Mouse (Mus musculus): ENCODE measurements at regions not wholly inside any gene's neighbourhood (a gene's known extent, or its start where the extent isn't known, plus 50 kb on each side); places are given as distances from the start of the nearest gene placed in this dataset.

DNA sequence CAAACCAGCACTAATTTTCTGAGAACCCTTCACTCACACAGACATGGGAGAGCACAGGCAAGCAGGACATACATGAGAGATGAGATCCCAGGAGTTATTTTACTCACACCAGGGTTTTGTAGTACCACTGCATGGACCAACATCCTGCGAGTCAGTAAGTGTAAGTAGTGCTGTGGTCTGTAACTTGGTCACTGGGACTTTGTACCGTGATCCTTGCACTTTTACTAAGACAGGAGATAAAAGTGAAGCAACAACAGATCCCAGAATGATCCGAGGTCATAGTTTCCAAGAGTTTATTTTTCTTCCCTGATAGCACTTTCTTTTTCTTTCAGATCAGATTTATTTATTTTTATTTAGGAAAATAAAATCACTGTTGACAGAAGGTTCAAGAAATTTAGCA is 54.1 kb upstream of the Mtap start:
- no peak overlapping the region for H3K27ac ChIP-seq (ENCODE audit: insufficient read depth, low read depth, low read length)
- H3K27me3 ChIP-seq (replicated peaks; ENCODE audit: control insufficient read depth, insufficient read depth, low read length) = no peaks in the 10 kb centered on the region
- H3K4me1 ChIP-seq (ENCODE audit: control insufficient read depth, insufficient read depth, low read length) = no peaks in the 10 kb centered on the region
- no peak for DNase-seq
- TF ChIP-seq POLR2A (IDR thresholded peaks at IDR 0.05; ENCODE audit: low read depth, low read length) (no peak), CTCF (conservative IDR thresholded peaks at IDR 0.05; ENCODE audit: insufficient read depth, insufficient read length, low read depth, low read length) (no peak)
- WGBS = 59% methylated on average over 3 of the region's 3 CpGs
- no peak overlapping the region for H3K4me3 ChIP-seq (ENCODE audit: insufficient read depth, low read depth, low read length)
- H3K36me3 ChIP-seq (ENCODE audit: control insufficient read depth, insufficient read depth, low read length) = no peaks in the 10 kb centered on the region

DNA sequence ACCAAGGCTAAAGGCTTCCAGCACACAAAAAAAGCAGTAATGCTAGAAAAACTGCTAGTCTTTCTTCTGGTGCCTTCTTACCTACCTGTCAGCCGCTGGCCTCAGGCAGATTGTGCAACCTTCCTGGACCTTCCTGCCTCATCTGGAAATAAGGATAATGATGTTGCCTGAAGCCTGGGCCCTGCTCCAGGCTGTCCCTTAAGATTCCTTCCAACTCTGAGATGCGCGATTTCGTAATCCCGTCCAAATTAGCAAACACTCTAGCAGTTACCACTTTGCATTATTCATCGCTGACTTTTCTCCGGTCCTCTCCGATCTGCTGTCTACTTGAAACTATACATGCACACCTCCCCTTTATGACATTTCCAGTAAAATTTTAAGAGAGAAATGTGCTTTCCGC is 58.4 kb upstream of the Mtap start:
- no peaks in the 10 kb centered on the region for H3K36me3 ChIP-seq (ENCODE audit: control insufficient read depth, insufficient read depth, low read length)
- TF ChIP-seq CTCF (conservative IDR thresholded peaks at IDR 0.05; ENCODE audit: insufficient read depth, insufficient read length, low read depth, low read length) (no peak), POLR2A (IDR thresholded peaks at IDR 0.05; ENCODE audit: low read depth, low read length) (no peak)
- DNase-seq = no peak
- no peaks in the 10 kb centered on the region for H3K27me3 ChIP-seq (replicated peaks; ENCODE audit: control insufficient read depth, insufficient read depth, low read length)
- 89% methylated on average over 9 of the region's 9 CpGs for WGBS
- H3K4me1 ChIP-seq (ENCODE audit: control insufficient read depth, insufficient read depth, low read length) = no peaks in the 10 kb centered on the region
- H3K27ac ChIP-seq (ENCODE audit: insufficient read depth, low read depth, low read length) = no peak overlapping the region
- no peak overlapping the region for H3K4me3 ChIP-seq (ENCODE audit: insufficient read depth, low read depth, low read length)

- no peaks in the 10 kb centered on the region for H3K27me3 ChIP-seq (replicated peaks; ENCODE audit: control insufficient read depth, insufficient read depth, low read length)
- 55% methylated on average over 4 of the region's 4 CpGs for WGBS
These were observed 62.2 kb upstream of the Mtap start for GRCm38 (mm10) chr4:89074705-89075104.

GRCm38 (mm10) chr4:89070430-89070829 is 66.5 kb upstream of the Mtap start:
- H3K27ac ChIP-seq (ENCODE audit: insufficient read depth, low read depth, low read length) = no peak overlapping the region
- no peaks in the 10 kb centered on the region for H3K36me3 ChIP-seq (ENCODE audit: control insufficient read depth, insufficient read depth, low read length)
- no peak for DNase-seq
- H3K4me3 ChIP-seq (ENCODE audit: insufficient read depth, low read depth, low read length) = no peak overlapping the region
- TF ChIP-seq CTCF (conservative IDR thresholded peaks at IDR 0.05; ENCODE audit: insufficient read depth, insufficient read length, low read depth, low read length) (no peak), POLR2A (IDR thresholded peaks at IDR 0.05; ENCODE audit: low read depth, low read length) (no peak)
- no peaks in the 10 kb centered on the region for H3K27me3 ChIP-seq (replicated peaks; ENCODE audit: control insufficient read depth, insufficient read depth, low read length)
- H3K4me1 ChIP-seq (ENCODE audit: control insufficient read depth, insufficient read depth, low read length) = no peaks in the 10 kb centered on the region
- 78% methylated on average over 2 of the region's 2 CpGs for WGBS

More at GRCm38 (mm10) chr4:89074705-89075104, 62.2 kb upstream of the Mtap start:
- DNase-seq = no peak
- H3K4me3 ChIP-seq (ENCODE audit: insufficient read depth, low read depth, low read length) = no peak overlapping the region
- TF ChIP-seq CTCF (conservative IDR thresholded peaks at IDR 0.05; ENCODE audit: insufficient read depth, insufficient read length, low read depth, low read length) (no peak), POLR2A (IDR thresholded peaks at IDR 0.05; ENCODE audit: low read depth, low read length) (no peak)
- no peaks in the 10 kb centered on the region for H3K4me1 ChIP-seq (ENCODE audit: control insufficient read depth, insufficient read depth, low read length)
- no peaks in the 10 kb centered on the region for H3K36me3 ChIP-seq (ENCODE audit: control insufficient read depth, insufficient read depth, low read length)
- no peak overlapping the region for H3K27ac ChIP-seq (ENCODE audit: insufficient read depth, low read depth, low read length)

- TF ChIP-seq CTCF (conservative IDR thresholded peaks at IDR 0.05; ENCODE audit: insufficient read depth, insufficient read length, low read depth, low read length) = no peak
- no peak for TF ChIP-seq POLR2A (IDR thresholded peaks at IDR 0.05; ENCODE audit: low read depth, low read length)
- H3K27ac ChIP-seq (ENCODE audit: insufficient read depth, low read depth, low read length) = no peak overlapping the region
- H3K27me3 ChIP-seq (replicated peaks; ENCODE audit: control insufficient read depth, insufficient read depth, low read length) = no peaks in the 10 kb centered on the region
- 85% methylated on average over 7 of the region's 7 CpGs for WGBS
- H3K36me3 ChIP-seq (ENCODE audit: control insufficient read depth, insufficient read depth, low read length) = no peaks in the 10 kb centered on the region
- no peaks in the 10 kb centered on the region for H3K4me1 ChIP-seq (ENCODE audit: control insufficient read depth, insufficient read depth, low read length)
- no peak for DNase-seq
- no peak overlapping the region for H3K4me3 ChIP-seq (ENCODE audit: insufficient read depth, low read depth, low read length)
These were observed 72.5 kb upstream of the Mtap start for GRCm38 (mm10) chr4:89064401-89064800.

GRCm38 (mm10) chr4:89062384-89062783 is 74.5 kb upstream of the Mtap start:
- no peaks in the 10 kb centered on the region for H3K36me3 ChIP-seq (ENCODE audit: control insufficient read depth, insufficient read depth, low read length)
- no peaks in the 10 kb centered on the region for H3K27me3 ChIP-seq (replicated peaks; ENCODE audit: control insufficient read depth, insufficient read depth, low read length)
- WGBS = 75% methylated on average over 1 of the region's 1 CpGs
- H3K4me1 ChIP-seq (ENCODE audit: control insufficient read depth, insufficient read depth, low read length) = no peaks in the 10 kb centered on the region
- no peak for DNase-seq
- TF ChIP-seq POLR2A (IDR thresholded peaks at IDR 0.05; ENCODE audit: low read depth, low read length) (no peak), CTCF (conservative IDR thresholded peaks at IDR 0.05; ENCODE audit: insufficient read depth, insufficient read length, low read depth, low read length) (no peak)
- no peak overlapping the region for H3K4me3 ChIP-seq (ENCODE audit: insufficient read depth, low read depth, low read length)
- no peak overlapping the region for H3K27ac ChIP-seq (ENCODE audit: insufficient read depth, low read depth, low read length)

GRCm38 (mm10) chr4:89061619-89062018 is 75.3 kb upstream of the Mtap start:
- Histone ChIP-seq H3K36me3 (ENCODE audit: control insufficient read depth, insufficient read depth, low read length) (no peaks in the 10 kb centered on the region), H3K27me3 (replicated peaks; ENCODE audit: control insufficient read depth, insufficient read depth, low read length) (no peaks in the 10 kb centered on the region), H3K27ac (ENCODE audit: insufficient read depth, low read depth, low read length) (no peak overlapping the region), H3K4me3 (ENCODE audit: insufficient read depth, low read depth, low read length) (no peak overlapping the region), H3K4me1 (ENCODE audit: control insufficient read depth, insufficient read depth, low read length) (no peaks in the 10 kb centered on the region)
- 81% methylated on average over 4 of the region's 4 CpGs for WGBS
- DNase-seq = no peak
- TF ChIP-seq POLR2A (IDR thresholded peaks at IDR 0.05; ENCODE audit: low read depth, low read length) (no peak), CTCF (conservative IDR thresholded peaks at IDR 0.05; ENCODE audit: insufficient read depth, insufficient read length, low read depth, low read length) (no peak)

GRCm38 (mm10) chr4:89057573-89057972 is 79.3 kb upstream of the Mtap start:
- Histone ChIP-seq H3K27ac (ENCODE audit: insufficient read depth, low read depth, low read length) (no peak overlapping the region), H3K27me3 (replicated peaks; ENCODE audit: control insufficient read depth, insufficient read depth, low read length) (no peaks in the 10 kb centered on the region), H3K4me3 (ENCODE audit: insufficient read depth, low read depth, low read length) (no peak overlapping the region), H3K36me3 (ENCODE audit: control insufficient read depth, insufficient read depth, low read length) (no peaks in the 10 kb centered on the region), H3K4me1 (ENCODE audit: control insufficient read depth, insufficient read depth, low read length) (no peaks in the 10 kb centered on the region)
- TF ChIP-seq POLR2A (IDR thresholded peaks at IDR 0.05; ENCODE audit: low read depth, low read length) = no peak
- TF ChIP-seq CTCF (conservative IDR thresholded peaks at IDR 0.05; ENCODE audit: insufficient read depth, insufficient read length, low read depth, low read length) = no peak
- DNase-seq = no peak

All from kidney, adult 2 months (tissue).